Mouse (Mus musculus): ENCODE results near the gene Hoxb4.

GRCm38 (mm10) chr11:96319071-96319902 lies 1.2 kb downstream of the Hoxb4 start:
- no peak for TF ChIP-seq CTCF (IDR thresholded peaks at IDR 0.05; ENCODE audit: extremely low read depth, insufficient read depth, insufficient read length, insufficient replicate concordance)
- no peak for TF ChIP-seq POLR2A (IDR thresholded peaks at IDR 0.05; ENCODE audit: low read depth, low read length)

All from spleen, adult 2 months (tissue).